Mouse (Mus musculus) kidney, embryonic 14.5 days (tissue): ENCODE results near the gene 0610037L13Rik. TPM values are rescaled to one million over a fixed set of nuclear protein-coding genes. Genes with fewer than 3 reads are reported as not detected.

Experiments
- ATAC-seq: fragments of 200-750 bp; cut with Nextera tagmentation; 2 replicates; pipeline ENCODE4 v1.8.0; 2017; ENCODE audit warnings: moderate number of reproducible peaks, mild to moderate bottlenecking, moderate TSS enrichment, moderate library complexity; ENCODE audit not compliant: low FRiP score, low TSS enrichment
- H3K27ac ChIP-seq: fragments of 300-500 bp; sonication (generic); 2 replicates; pipeline ENCODE4 v1.5.1; 2014; ENCODE audit warnings: low read depth, mild to moderate bottlenecking, low read length, moderate library complexity, mixed read lengths
- H3K27me3 ChIP-seq: fragments of 300-500 bp; sonication (generic); 2 replicates; pipeline ENCODE4 v1.6.1; 2014; ENCODE audit warnings: mild to moderate bottlenecking, low read length; ENCODE audit not compliant: control insufficient read depth, insufficient read depth
- H3K36me3 ChIP-seq: fragments of 300-500 bp; sonication (generic); 2 replicates; pipeline ENCODE4 v1.6.1; 2014; ENCODE audit warnings: low read length, mixed read lengths; ENCODE audit not compliant: control insufficient read depth, insufficient read depth
- H3K4me1 ChIP-seq: fragments of 300-500 bp; sonication (generic); 2 replicates; pipeline ENCODE4 v1.6.1; 2014; ENCODE audit warnings: low read length, mixed read lengths; ENCODE audit not compliant: control insufficient read depth, insufficient read depth
- H3K4me2 ChIP-seq: fragments of 300-500 bp; sonication (generic); replicated peaks from 2 replicates; pipeline ENCODE4 v1.6.1; 2014; ENCODE audit warnings: low read depth, mild to moderate bottlenecking, low read length
- H3K4me3 ChIP-seq: fragments of 300-500 bp; sonication (generic); 2 replicates; pipeline ENCODE4 v1.5.1; 2014; ENCODE audit warnings: mild to moderate bottlenecking, low read length
- H3K9ac ChIP-seq: fragments of 300-500 bp; sonication (generic); 2 replicates; pipeline ENCODE4 v1.6.1; 2014; ENCODE audit warnings: low read depth, mild to moderate bottlenecking, low read length, moderate library complexity
- H3K9me3 ChIP-seq: fragments of 300-500 bp; sonication (generic); 2 replicates; pipeline ENCODE4 v1.6.1; 2016; ENCODE audit warnings: low read length; ENCODE audit not compliant: control insufficient read depth
- WGBS: fragments of 180-500 bp; shearing (Covaris S2); extraction: QIAGEN DNeasy Blood & Tissue Kit; methylation state at CpG from one replicate; pipeline ENCODE4 v1.1.7; 2014; 5-methylcytosine and 5-hydroxymethylcytosine counted together
- polyA plus RNA-seq: library from polyadenylated mRNA; unstranded; fragments of >200 nt; fragmentation: Nextera tagmentation; extraction: Ambion mirVana; gene quantifications from 2 replicates; pipeline ENCODE4 v1.2.1, GENCODE M21; 2014

The 0610037L13Rik gene
- polyA plus RNA-seq, 1 experiment from 2014 or later: 126 TPM

DNA sequence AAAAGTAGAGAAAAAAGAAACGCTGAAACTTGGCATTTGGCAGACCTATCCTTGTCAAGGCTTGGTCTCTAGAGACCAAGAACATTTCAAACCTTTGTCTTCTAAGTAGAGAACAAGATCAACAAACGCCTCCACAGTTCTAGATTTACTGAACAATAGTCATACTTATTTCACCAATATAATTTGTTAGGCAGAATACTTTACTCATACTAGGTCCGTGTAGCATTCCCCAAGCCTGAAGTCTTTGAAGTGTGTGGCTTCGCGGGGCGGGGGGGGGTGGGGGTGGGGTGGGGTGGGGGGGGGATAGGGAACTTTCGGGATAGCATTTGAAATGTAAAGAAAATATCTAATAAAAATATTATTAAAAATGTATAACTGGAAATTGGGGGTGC, 34.2 kb downstream of the 0610037L13Rik start:
- Histone ChIP-seq H3K4me2 (peak overlapping the region; percentile 69), H3K4me3 (peak overlapping the region; percentile 75), H3K36me3 (no peaks in the 10 kb centered on the region), H3K4me1 (peaks cover 21% of the 10 kb centered on the region), H3K9me3 (no peaks in the 10 kb centered on the region), H3K9ac (no peak overlapping the region), H3K27ac (no peak overlapping the region), H3K27me3 (no peaks in the 10 kb centered on the region)
- ATAC-seq: peak; percentile 34; the same call in 1 of the 2 replicates
- WGBS: 50% methylated on average over 7 of the region's 7 CpGs

DNA sequence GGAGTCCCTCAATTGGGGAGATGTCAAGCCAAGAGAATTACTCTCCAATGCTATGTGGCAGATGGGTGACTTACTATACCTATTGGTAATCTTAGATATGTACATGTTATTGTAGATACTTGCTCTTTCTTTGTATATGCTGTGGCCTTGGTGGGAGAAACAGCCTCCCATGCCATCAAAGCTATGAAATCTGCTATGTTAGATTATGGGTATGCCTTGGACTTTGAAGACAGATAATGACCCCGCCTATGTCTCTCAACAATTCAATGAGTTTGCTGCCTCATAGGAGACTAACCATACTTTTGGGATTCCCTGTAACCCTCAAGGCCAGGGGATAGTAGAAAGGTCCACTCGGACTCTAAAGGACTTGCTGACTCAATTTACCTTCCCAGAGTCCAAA, 38.7 kb downstream of the 0610037L13Rik start:
- 70% methylated on average over 2 of the region's 2 CpGs for WGBS
- no peak for ATAC-seq
- Histone ChIP-seq H3K36me3 (no peaks in the 10 kb centered on the region), H3K27ac (no peak overlapping the region), H3K4me1 (no peaks in the 10 kb centered on the region), H3K4me2 (no peak overlapping the region), H3K9ac (no peak overlapping the region), H3K27me3 (no peaks in the 10 kb centered on the region), H3K4me3 (no peak overlapping the region), H3K9me3 (no peaks in the 10 kb centered on the region)

DNA sequence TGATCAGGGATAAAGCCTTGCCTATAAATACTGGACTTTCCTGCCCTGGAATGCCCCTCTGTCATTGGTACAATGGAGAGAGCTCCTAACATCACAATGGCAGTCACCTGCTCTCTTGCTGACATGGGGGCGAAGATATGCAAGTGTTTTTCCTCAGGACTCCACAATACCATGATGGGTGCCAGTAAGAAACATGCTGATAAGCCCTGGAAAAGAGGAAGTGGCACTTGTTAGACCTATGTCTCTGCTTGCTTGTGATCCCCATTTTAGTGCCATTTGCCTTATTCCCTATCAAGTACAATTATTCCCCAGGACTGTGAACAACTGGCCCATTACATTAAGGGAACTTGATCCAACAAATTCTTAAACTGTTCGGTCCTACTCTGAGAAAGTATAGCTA, 39.1 kb downstream of the 0610037L13Rik start:
- Histone ChIP-seq H3K27ac (no peak overlapping the region), H3K27me3 (no peaks in the 10 kb centered on the region), H3K4me3 (no peak overlapping the region), H3K9me3 (no peaks in the 10 kb centered on the region), H3K9ac (no peak overlapping the region), H3K36me3 (no peaks in the 10 kb centered on the region), H3K4me2 (no peak overlapping the region), H3K4me1 (no peaks in the 10 kb centered on the region)
- no peak for ATAC-seq
- 90% methylated on average over 2 of the region's 2 CpGs for WGBS

DNA sequence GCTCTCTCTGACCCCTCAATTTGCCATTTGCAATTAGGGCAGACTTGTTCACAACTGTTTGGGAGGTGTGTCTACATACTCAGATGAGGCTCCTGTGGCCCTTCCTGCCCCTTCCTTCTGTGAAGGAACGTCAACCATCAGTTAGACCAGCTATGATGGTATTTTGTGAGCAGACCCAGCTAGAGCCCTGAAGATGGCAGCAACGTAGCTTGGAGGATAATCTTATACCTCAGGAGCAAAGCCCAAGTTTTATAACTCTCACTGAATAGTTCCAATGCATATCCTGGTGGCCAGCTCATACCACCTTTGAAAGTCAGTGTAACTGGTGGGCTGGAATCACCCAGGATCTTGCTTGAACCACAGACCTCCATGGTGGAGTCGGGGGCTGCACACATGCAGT, 41.8 kb downstream of the 0610037L13Rik start:
- H3K36me3 ChIP-seq: no peaks in the 10 kb centered on the region
- H3K27me3 ChIP-seq: no peaks in the 10 kb centered on the region
- no peaks in the 10 kb centered on the region for H3K4me1 ChIP-seq
- no peak for ATAC-seq
- H3K27ac ChIP-seq: no peak overlapping the region
- 80% methylated on average over 3 of the region's 3 CpGs for WGBS
- no peak overlapping the region for H3K4me2 ChIP-seq
- no peak overlapping the region for H3K4me3 ChIP-seq
- no peaks in the 10 kb centered on the region for H3K9me3 ChIP-seq
- H3K9ac ChIP-seq: no peak overlapping the region

DNA sequence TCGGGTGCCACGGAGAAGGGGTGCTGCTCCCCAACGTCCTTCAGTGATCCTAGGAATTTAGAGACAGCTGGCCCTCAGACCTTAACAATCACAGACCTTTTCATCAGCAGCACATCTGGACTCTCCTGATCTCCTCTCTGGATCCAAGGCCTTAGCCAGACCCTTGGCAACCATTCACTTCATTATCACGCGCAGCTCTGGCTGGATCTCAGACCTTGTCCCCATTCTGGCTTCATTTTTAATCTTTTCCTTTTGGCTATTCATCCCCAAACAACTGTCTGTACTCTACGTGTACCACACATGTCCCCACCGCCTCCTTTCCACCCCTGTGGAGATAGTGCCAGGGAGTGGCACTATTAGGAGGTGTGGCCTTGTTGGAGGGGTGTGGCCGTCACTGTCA, 43.6 kb downstream of the 0610037L13Rik start:
- Histone ChIP-seq H3K36me3 (no peaks in the 10 kb centered on the region), H3K27me3 (no peaks in the 10 kb centered on the region), H3K9me3 (no peaks in the 10 kb centered on the region), H3K4me2 (no peak overlapping the region), H3K27ac (no peak overlapping the region), H3K9ac (no peak overlapping the region), H3K4me3 (no peak overlapping the region), H3K4me1 (no peaks in the 10 kb centered on the region)
- WGBS: 80% methylated on average over 8 of the region's 8 CpGs
- ATAC-seq: no peak

DNA sequence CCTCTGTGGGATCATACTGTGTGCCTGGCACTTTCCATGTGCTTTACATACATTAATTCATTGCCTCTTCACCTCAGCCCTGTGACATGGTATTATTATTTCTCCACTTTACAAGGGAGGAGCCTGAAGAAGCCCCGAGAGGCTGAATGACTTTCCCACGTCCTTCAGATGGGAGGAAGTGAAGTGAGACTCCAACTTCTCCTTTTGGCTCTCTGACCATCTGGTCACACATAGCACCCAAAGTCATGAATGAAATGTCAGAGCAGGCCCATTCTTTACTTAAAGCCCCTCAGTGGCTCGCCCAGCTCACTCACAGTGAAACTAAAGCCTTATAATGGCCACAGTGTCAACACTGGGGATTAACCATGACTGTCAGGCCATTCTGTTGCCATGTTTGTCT, 45.6 kb downstream of the 0610037L13Rik start:
- no peak overlapping the region for H3K4me3 ChIP-seq
- H3K36me3 ChIP-seq: no peaks in the 10 kb centered on the region
- ATAC-seq: no peak
- no peaks in the 10 kb centered on the region for H3K9me3 ChIP-seq
- no peaks in the 10 kb centered on the region for H3K27me3 ChIP-seq
- H3K9ac ChIP-seq: no peak overlapping the region
- H3K27ac ChIP-seq: no peak overlapping the region
- H3K4me1 ChIP-seq: no peaks in the 10 kb centered on the region
- H3K4me2 ChIP-seq: no peak overlapping the region
- 51% methylated on average over 3 of the region's 3 CpGs for WGBS

GRCm38 (mm10) chr4:107937338-107937737, 47.7 kb downstream of the 0610037L13Rik start:
- H3K9me3 ChIP-seq: no peaks in the 10 kb centered on the region
- no peaks in the 10 kb centered on the region for H3K27me3 ChIP-seq
- H3K36me3 ChIP-seq: no peaks in the 10 kb centered on the region
- H3K4me1 ChIP-seq: no peaks in the 10 kb centered on the region
- no peak overlapping the region for H3K9ac ChIP-seq
- no peak overlapping the region for H3K4me3 ChIP-seq
- H3K4me2 ChIP-seq: no peak overlapping the region
- peak overlapping the region; percentile 31; the same call in 1 of the 2 replicates for H3K27ac ChIP-seq
- ATAC-seq: peak; percentile 88
- 16% methylated on average over 6 of the region's 6 CpGs for WGBS

GRCm38 (mm10) chr4:107938124-107938523, 48.5 kb downstream of the 0610037L13Rik start:
- WGBS: 92% methylated on average over 2 of the region's 2 CpGs
- Histone ChIP-seq H3K27ac (no peak overlapping the region), H3K4me3 (no peak overlapping the region), H3K4me2 (no peak overlapping the region), H3K9me3 (no peaks in the 10 kb centered on the region), H3K4me1 (no peaks in the 10 kb centered on the region), H3K9ac (no peak overlapping the region), H3K27me3 (no peaks in the 10 kb centered on the region), H3K36me3 (no peaks in the 10 kb centered on the region)
- no peak for ATAC-seq

GRCm38 (mm10) chr4:107942741-107943140, 53.1 kb downstream of the 0610037L13Rik start:
- H3K36me3 ChIP-seq: no peaks in the 10 kb centered on the region
- H3K9ac ChIP-seq: no peak overlapping the region
- no peak overlapping the region for H3K27ac ChIP-seq
- no peak for ATAC-seq
- no peaks in the 10 kb centered on the region for H3K9me3 ChIP-seq
- no peak overlapping the region for H3K4me2 ChIP-seq
- no peaks in the 10 kb centered on the region for H3K4me1 ChIP-seq
- H3K4me3 ChIP-seq: no peak overlapping the region
- H3K27me3 ChIP-seq: no peaks in the 10 kb centered on the region
- 91% methylated on average over 7 of the region's 7 CpGs for WGBS

DNA sequence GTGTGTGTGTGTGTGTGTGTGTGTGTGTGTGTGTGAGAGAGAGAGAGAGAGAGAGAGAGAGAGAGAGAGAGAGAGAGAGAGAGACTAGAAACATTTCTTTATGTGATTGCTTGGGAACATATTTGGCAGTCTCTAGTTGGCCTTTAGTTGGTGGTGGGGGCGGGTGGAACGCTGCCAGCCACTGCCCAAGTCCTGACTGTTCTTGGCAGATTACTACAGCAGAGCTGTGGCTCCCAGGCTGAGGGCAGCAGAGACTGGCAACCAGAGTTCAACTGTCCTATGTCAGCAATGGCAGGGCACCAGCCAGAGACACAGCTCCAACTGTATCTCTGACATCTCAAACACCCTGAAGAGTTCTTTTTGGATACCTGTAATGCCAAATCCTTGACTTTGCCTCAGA, 54.5 kb downstream of the 0610037L13Rik start:
- H3K9me3 ChIP-seq: no peaks in the 10 kb centered on the region
- no peak overlapping the region for H3K9ac ChIP-seq
- no peak overlapping the region for H3K4me2 ChIP-seq
- 93% methylated on average over 2 of the region's 2 CpGs for WGBS
- H3K27me3 ChIP-seq: no peaks in the 10 kb centered on the region
- no peaks in the 10 kb centered on the region for H3K36me3 ChIP-seq
- H3K4me3 ChIP-seq: no peak overlapping the region
- no peaks in the 10 kb centered on the region for H3K4me1 ChIP-seq
- no peak for ATAC-seq
- H3K27ac ChIP-seq: no peak overlapping the region
